Mouse (Mus musculus): ENCODE measurements around the gene Lsp1. TPM values are rescaled to one million over a fixed set of nuclear protein-coding genes. Genes with fewer than 3 reads are reported as not detected.

Lsp1 gene
- total and polyA plus RNA-seq, 2 experiments from 2014 or later = 5.5 to 7.9 TPM

- WGBS = 18% methylated on average over 12 of the region's 12 CpGs
Observed at GRCm38 (mm10) chr7:142510021-142510777, 49.6 kb downstream of the Lsp1 start.

DNA sequence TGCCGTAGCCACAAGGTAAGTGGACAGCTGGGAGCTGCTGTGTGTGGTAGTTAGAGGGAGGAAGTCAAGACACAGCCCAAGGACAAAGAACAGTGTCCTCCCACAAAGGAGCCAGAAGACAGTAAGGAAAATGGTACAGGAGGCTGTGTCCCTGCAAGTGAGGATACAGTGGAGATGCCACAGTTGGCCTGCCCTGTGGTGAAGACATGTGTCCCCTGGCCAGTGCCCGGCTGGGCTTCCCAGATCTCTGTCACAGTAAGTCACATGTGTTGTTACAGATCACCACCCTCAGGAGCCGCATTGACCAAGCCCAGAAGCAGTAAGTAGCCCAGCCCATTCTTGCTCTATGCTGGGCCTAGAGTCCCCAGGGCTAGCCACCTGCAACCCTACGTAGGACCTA, 53.4 kb downstream of the Lsp1 start:
- no peak overlapping the region for H3K27ac ChIP-seq (ENCODE audit: low read depth, low read length)
- no peak overlapping the region for H3K9ac ChIP-seq
- no peak overlapping the region for H3K4me2 ChIP-seq (ENCODE audit: low read depth)
- no peaks in the 10 kb centered on the region for H3K27me3 ChIP-seq (ENCODE audit: insufficient read depth, low read length)
- no peaks in the 10 kb centered on the region for H3K9me3 ChIP-seq (ENCODE audit: low read length)
- ATAC-seq = no peak
- DNase-seq = no peak
- no peaks in the 10 kb centered on the region for H3K4me1 ChIP-seq (ENCODE audit: insufficient read depth)
- WGBS = 88% methylated on average over 4 of the region's 4 CpGs
- H3K4me3 ChIP-seq (ENCODE audit: low read depth, low read length) = no peak overlapping the region
- no peak for TF ChIP-seq CTCF (IDR thresholded peaks at IDR 0.05; ENCODE audit: low read depth)
- no peaks in the 10 kb centered on the region for H3K36me3 ChIP-seq (ENCODE audit: insufficient read depth)

More at GRCm38 (mm10) chr7:142510021-142510777, 49.6 kb downstream of the Lsp1 start:
- no peak overlapping the region for H3K4me2 ChIP-seq (ENCODE audit: low read depth)
- no peaks in the 10 kb centered on the region for H3K36me3 ChIP-seq (ENCODE audit: insufficient read depth)
- DNase-seq = peak; percentile 36
- no peak overlapping the region for H3K9ac ChIP-seq
- peak; percentile 68 for ATAC-seq
- H3K27ac ChIP-seq (ENCODE audit: low read depth, low read length) = peak overlapping the region; percentile 60; the same call in 1 of the 2 replicates
- no peaks in the 10 kb centered on the region for H3K27me3 ChIP-seq (ENCODE audit: insufficient read depth, low read length)
- no peak overlapping the region for H3K4me3 ChIP-seq (ENCODE audit: low read depth, low read length)
- H3K9me3 ChIP-seq (ENCODE audit: low read length) = no peaks in the 10 kb centered on the region
- H3K4me1 ChIP-seq (ENCODE audit: insufficient read depth) = peaks cover 10% of the 10 kb centered on the region; the same call in 1 of the 2 replicates
- TF ChIP-seq CTCF (IDR thresholded peaks at IDR 0.05; ENCODE audit: low read depth) = no peak

GRCm38 (mm10) chr7:142516221-142516978, 55.8 kb downstream of the Lsp1 start:
- H3K4me1 ChIP-seq (ENCODE audit: insufficient read depth) = no peaks in the 10 kb centered on the region
- H3K9me3 ChIP-seq (ENCODE audit: low read length) = no peaks in the 10 kb centered on the region
- peak; percentile 45; the same call in 1 of the 2 replicates for ATAC-seq
- no peaks in the 10 kb centered on the region for H3K27me3 ChIP-seq (ENCODE audit: insufficient read depth, low read length)
- TF ChIP-seq CTCF (IDR thresholded peaks at IDR 0.05; ENCODE audit: low read depth) = no peak
- no peaks in the 10 kb centered on the region for H3K36me3 ChIP-seq (ENCODE audit: insufficient read depth)
- 51% methylated on average over 21 of the region's 21 CpGs for WGBS
- H3K4me2 ChIP-seq (ENCODE audit: low read depth) = 0 out of 2 replicates have a peak overlapping the region, but pooled peaks have one; percentile 15
- DNase-seq = no peak
- no peak overlapping the region for H3K4me3 ChIP-seq (ENCODE audit: low read depth, low read length)
- H3K27ac ChIP-seq (ENCODE audit: low read depth, low read length) = no peak overlapping the region
- H3K9ac ChIP-seq = peak overlapping the region; percentile 31; the same call in 1 of the 2 replicates

DNA sequence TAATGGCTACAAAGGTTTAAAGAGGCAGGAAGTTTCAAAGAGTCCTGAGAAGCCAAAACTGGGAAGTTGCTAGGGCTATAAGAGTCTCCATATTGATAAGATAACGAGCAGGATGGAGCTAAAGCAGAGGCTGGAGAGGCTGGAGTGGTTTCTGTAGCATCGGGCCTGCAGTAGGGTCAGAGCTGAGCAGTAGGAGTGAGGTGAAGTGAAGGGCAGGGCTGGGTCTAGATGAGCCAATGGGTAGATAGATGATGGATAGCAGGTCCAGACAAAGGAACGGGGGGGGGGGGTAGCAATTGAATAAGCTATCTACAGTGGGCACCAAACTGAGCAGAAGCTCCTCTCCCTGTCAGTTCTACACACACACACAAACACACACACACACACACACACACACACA, 56.9 kb downstream of the Lsp1 start:
- TF ChIP-seq CTCF (IDR thresholded peaks at IDR 0.05; ENCODE audit: low read depth) = no peak
- ATAC-seq (no peak), DNase-seq (no peak)
- H3K4me2 ChIP-seq (ENCODE audit: low read depth) = no peak overlapping the region
- H3K9ac ChIP-seq = no peak overlapping the region
- no peaks in the 10 kb centered on the region for H3K36me3 ChIP-seq (ENCODE audit: insufficient read depth)
- H3K4me1 ChIP-seq (ENCODE audit: insufficient read depth) = no peaks in the 10 kb centered on the region
- H3K9me3 ChIP-seq (ENCODE audit: low read length) = no peaks in the 10 kb centered on the region
- H3K4me3 ChIP-seq (ENCODE audit: low read depth, low read length) = no peak overlapping the region
- WGBS = 85% methylated on average over 3 of the region's 3 CpGs
- no peaks in the 10 kb centered on the region for H3K27me3 ChIP-seq (ENCODE audit: insufficient read depth, low read length)
- H3K27ac ChIP-seq (ENCODE audit: low read depth, low read length) = no peak overlapping the region

DNA sequence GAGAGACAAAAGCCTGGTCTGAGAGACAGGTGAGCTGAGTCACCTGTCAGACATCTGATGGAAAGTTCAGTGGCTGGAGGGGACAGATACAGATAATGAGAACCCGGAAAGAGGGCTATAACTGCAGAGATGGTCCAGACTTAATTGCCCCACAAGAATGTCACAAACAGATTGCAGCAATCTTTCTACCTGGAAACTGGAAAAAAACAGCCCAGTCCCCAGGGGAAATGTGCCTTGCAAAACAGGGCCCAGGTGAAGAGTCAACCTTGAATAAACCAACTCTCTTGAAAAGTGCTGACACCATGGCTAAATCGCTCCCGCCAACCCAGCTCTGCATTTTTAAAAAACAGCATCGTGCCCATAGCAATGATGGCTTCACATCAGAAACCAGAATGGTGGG, 59.7 kb downstream of the Lsp1 start:
- Histone ChIP-seq H3K36me3 (ENCODE audit: insufficient read depth) (no peaks in the 10 kb centered on the region), H3K4me2 (ENCODE audit: low read depth) (no peak overlapping the region), H3K27me3 (ENCODE audit: insufficient read depth, low read length) (no peaks in the 10 kb centered on the region), H3K4me3 (ENCODE audit: low read depth, low read length) (no peak overlapping the region), H3K9me3 (ENCODE audit: low read length) (no peaks in the 10 kb centered on the region), H3K4me1 (ENCODE audit: insufficient read depth) (no peaks in the 10 kb centered on the region), H3K27ac (ENCODE audit: low read depth, low read length) (no peak overlapping the region), H3K9ac (no peak overlapping the region)
- no peak for TF ChIP-seq CTCF (IDR thresholded peaks at IDR 0.05; ENCODE audit: low read depth)
- DNase-seq = no peak
- no peak for ATAC-seq
- WGBS = 93% methylated on average over 4 of the region's 4 CpGs

DNA sequence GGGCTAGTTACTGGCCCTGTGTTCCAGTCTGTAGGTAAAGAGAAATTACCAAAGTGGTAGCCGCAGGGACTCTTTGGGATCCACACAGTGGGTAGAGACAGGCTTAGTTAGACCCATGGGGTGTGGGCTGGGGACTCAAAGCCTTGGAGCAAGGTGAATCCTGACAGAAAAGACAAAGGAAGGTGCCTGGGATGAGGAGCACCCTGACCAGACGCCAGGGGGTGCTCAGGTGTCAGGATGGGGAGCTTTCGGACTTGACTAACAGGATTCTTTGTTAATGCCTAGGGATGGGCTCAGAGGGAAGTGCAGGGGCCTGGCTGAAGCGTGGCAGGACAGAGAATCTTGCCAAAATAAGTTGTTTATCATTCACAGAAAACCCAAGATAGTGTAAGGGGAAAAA, 61.7 kb downstream of the Lsp1 start:
- Histone ChIP-seq H3K9ac (no peak overlapping the region), H3K9me3 (ENCODE audit: low read length) (no peaks in the 10 kb centered on the region), H3K4me3 (ENCODE audit: low read depth, low read length) (no peak overlapping the region), H3K27me3 (ENCODE audit: insufficient read depth, low read length) (no peaks in the 10 kb centered on the region), H3K4me2 (ENCODE audit: low read depth) (no peak overlapping the region), H3K4me1 (ENCODE audit: insufficient read depth) (no peaks in the 10 kb centered on the region), H3K36me3 (ENCODE audit: insufficient read depth) (no peaks in the 10 kb centered on the region), H3K27ac (ENCODE audit: low read depth, low read length) (no peak overlapping the region)
- ATAC-seq (no peak), DNase-seq (no peak)
- peak; percentile 39 for TF ChIP-seq CTCF (IDR thresholded peaks at IDR 0.05; ENCODE audit: low read depth)
- 25% methylated on average over 4 of the region's 4 CpGs for WGBS
